Mouse (Mus musculus) heart, embryonic 16.5 days (tissue): ENCODE data around the gene Nemf. TPM values are rescaled to one million over a fixed set of nuclear protein-coding genes. Genes with fewer than 3 reads are reported as not detected.

ENCODE experiments used
- ATAC-seq: fragments of 200-750 bp; cut with Nextera tagmentation; replicated peaks from 2 replicates; pipeline ENCODE4 v1.8.0; 2017; ENCODE audit warnings: moderate number of reproducible peaks; ENCODE audit not compliant: insufficient read depth, low FRiP score; ENCODE audit errors: extremely low read depth
- H3K27ac ChIP-seq: fragments of 300-500 bp; sonication (generic); 2 replicates; pipeline ENCODE4 v1.5.1; 2014; ENCODE audit warnings: mild to moderate bottlenecking, low read length, control low read depth, moderate library complexity
- H3K27me3 ChIP-seq: fragments of 300-500 bp; sonication (generic); 2 replicates; pipeline ENCODE4 v1.6.1; 2014; ENCODE audit warnings: low read length, mixed read lengths; ENCODE audit not compliant: control insufficient read depth, insufficient read depth
- H3K36me3 ChIP-seq: fragments of 300-500 bp; sonication (generic); 2 replicates; pipeline ENCODE4 v1.6.1; 2014; ENCODE audit not compliant: control insufficient read depth, insufficient read depth
- H3K4me1 ChIP-seq: fragments of 300-500 bp; sonication (generic); 2 replicates; pipeline ENCODE4 v1.6.1; 2014; ENCODE audit warnings: low read length, mixed read lengths; ENCODE audit not compliant: control insufficient read depth, insufficient read depth
- H3K4me2 ChIP-seq: fragments of 300-500 bp; sonication (generic); 2 replicates; pipeline ENCODE4 v1.6.1; 2014; ENCODE audit warnings: low read depth, mild to moderate bottlenecking, control low read depth, low read length
- H3K4me3 ChIP-seq: fragments of 300-500 bp; sonication (generic); 2 replicates; pipeline ENCODE4 v1.5.1; 2014; ENCODE audit warnings: mild to moderate bottlenecking, control low read depth, low read length
- H3K9ac ChIP-seq: fragments of 300-500 bp; sonication (generic); 2 replicates; pipeline ENCODE4 v1.6.1; 2014; ENCODE audit warnings: low read length, control low read depth
- H3K9me3 ChIP-seq: fragments of 300-500 bp; sonication (generic); replicated peaks from 2 replicates; pipeline ENCODE4 v1.6.1; 2016; ENCODE audit warnings: low read length; ENCODE audit not compliant: control insufficient read depth
- WGBS: fragments of 180-500 bp; shearing (Covaris S2); extraction: QIAGEN DNeasy Blood & Tissue Kit; methylation state at CpG from one replicate; pipeline ENCODE4 v1.1.7; 2014; 5-methylcytosine and 5-hydroxymethylcytosine counted together
- polyA plus RNA-seq: library from polyadenylated mRNA; unstranded; fragments of >200 nt; fragmentation: Nextera tagmentation; extraction: Ambion mirVana; gene quantifications from 2 replicates; pipeline ENCODE4 v1.2.1, GENCODE M21; 2015

Gene Nemf
- polyA plus RNA-seq = 62.6 and 68.5 TPM in 2 replicates

DNA sequence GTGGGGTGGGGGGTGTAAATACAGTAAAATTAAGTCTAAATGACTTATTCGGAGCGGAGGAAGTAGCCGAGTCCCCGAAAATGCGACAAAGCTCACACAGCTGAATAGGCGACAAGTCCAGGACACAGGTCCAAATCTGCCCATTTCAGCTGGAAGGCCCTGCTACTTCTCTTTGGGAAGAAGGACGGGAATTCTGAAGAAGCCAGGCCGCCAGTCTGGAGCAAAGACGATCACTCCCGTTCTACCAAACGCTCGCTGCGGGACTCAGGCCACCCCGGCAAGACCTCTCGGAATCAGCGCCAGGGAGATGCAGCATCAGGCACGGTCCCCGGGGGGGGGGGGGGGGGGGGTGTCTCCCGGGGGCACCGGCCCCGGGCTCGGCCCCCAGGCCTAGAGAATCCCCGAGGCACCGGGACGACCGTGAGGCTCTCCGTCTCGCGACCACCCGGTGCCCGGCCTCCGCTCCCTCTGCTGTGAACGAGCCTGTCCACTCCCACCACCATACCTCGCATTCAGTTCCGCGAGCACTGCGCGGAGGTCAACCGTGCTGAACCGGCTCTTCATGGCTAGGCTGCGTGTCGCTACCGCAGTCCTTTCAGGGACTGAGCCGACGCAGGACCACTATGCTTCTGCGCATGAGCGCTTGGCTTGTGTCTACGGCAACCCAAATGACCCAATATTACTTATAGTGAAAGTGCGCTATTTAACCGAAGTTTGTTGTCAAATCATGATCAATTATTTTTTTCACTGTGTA is at the start of gene Nemf:
TSS of gene Nemf (minus strand) at position 620 of the 754 bp plus-strand sequence.
- Histone ChIP-seq H3K9ac (peak within 1 kb of the TSS; percentile 97), H3K36me3 (peaks cover 13% of the 10 kb centered on the region), H3K4me1 (peaks cover 8% of the 10 kb centered on the region), H3K4me2 (peak within 1 kb of the TSS; percentile 93), H3K4me3 (peak within 1 kb of the TSS; percentile 79), H3K27me3 (no peaks in the 10 kb centered on the region), H3K9me3 (no peaks in the 10 kb centered on the region), H3K27ac (peak within 1 kb of the TSS; percentile 75)
- ATAC-seq = peak; percentile 42; the same call in 1 of the 2 replicates
- WGBS = under 1% methylated on average over 47 of the region's 50 CpGs

DNA sequence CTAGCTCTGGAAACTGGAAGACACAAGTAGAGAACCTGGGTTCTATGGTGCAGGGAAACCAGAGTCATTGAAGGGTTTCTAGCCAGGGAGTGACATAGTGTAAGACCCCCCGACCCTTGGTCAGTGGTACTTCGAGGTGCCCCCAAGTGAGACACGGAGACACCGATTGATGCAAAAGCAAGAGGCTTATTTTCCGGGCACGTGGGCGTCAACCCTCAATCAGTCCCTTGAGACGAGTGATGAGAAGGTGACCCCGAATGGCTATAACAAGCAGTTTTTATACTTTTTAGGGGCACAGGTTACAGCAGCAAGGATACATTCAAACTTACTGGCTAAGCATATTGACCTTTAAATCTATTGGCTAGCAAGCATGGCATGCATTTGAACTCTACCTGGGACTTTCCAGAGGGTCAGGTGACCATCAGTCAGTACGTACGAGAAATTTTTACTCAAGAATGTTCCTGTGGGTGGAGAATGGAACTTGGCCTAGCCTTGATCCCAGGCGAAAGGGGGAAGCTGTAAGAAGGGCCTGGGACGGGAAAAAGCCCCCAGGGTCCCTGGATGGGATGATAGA is 45.7 kb upstream of the Nemf start:
- Histone ChIP-seq H3K36me3 (no peaks in the 10 kb centered on the region), H3K27ac (no peak overlapping the region), H3K4me3 (no peak overlapping the region), H3K4me2 (no peak overlapping the region), H3K27me3 (no peaks in the 10 kb centered on the region), H3K9ac (no peak overlapping the region), H3K4me1 (no peaks in the 10 kb centered on the region), H3K9me3 (no peaks in the 10 kb centered on the region)
- 86% methylated on average over 13 of the region's 13 CpGs for WGBS
- ATAC-seq = no peak

DNA sequence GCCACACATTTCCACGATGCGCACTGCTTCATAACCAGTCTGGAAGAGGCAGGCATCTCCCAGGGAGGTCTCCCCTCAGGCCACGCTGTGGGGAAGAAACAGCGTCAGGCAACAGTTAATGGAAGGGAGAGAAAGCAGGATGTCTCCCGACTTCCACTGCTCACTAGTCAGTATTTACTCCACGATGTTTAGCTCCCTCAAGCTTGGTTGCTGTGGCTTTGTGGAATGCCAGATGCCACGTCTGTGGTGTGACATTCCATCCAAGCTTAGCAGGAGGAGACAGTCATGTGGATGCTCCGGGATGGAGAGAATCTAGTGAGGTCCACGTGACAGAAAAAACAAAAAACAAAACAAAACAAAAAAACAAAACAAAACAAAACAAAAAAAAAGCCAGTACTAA is 45.1 kb upstream of the Nemf start:
- 49% methylated on average over 9 of the region's 9 CpGs for WGBS
- Histone ChIP-seq H3K27ac (no peak overlapping the region), H3K4me1 (no peaks in the 10 kb centered on the region), H3K9ac (no peak overlapping the region), H3K4me2 (no peak overlapping the region), H3K9me3 (no peaks in the 10 kb centered on the region), H3K27me3 (no peaks in the 10 kb centered on the region), H3K4me3 (no peak overlapping the region), H3K36me3 (no peaks in the 10 kb centered on the region)
- no peak for ATAC-seq

DNA sequence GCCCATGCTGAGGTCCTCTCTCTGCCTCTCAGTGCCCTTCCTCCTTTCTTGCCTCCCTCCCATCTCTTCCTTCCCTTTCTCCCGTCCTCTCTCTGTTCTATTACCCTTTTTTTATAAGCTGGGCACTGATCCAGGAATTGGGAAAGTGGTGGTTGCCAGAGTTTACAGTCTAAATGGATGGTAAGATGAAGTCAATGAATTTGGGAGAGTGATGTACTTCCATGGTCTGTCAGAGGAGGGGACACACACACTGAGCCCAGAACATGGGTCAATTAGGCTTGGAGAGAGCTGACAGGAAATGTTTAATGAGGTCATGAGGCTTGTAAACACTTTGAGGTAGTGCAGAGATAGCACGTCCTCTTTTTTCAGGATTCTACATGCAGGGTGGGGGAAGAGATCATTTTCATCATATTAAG is 43.9 kb upstream of the Nemf start:
- ATAC-seq = no peak
- no peak overlapping the region for H3K4me3 ChIP-seq
- H3K4me1 ChIP-seq = no peaks in the 10 kb centered on the region
- H3K36me3 ChIP-seq = no peaks in the 10 kb centered on the region
- no peak overlapping the region for H3K4me2 ChIP-seq
- 25% methylated on average over 2 of the region's 2 CpGs for WGBS
- H3K9ac ChIP-seq = no peak overlapping the region
- no peaks in the 10 kb centered on the region for H3K9me3 ChIP-seq
- no peaks in the 10 kb centered on the region for H3K27me3 ChIP-seq
- no peak overlapping the region for H3K27ac ChIP-seq

DNA sequence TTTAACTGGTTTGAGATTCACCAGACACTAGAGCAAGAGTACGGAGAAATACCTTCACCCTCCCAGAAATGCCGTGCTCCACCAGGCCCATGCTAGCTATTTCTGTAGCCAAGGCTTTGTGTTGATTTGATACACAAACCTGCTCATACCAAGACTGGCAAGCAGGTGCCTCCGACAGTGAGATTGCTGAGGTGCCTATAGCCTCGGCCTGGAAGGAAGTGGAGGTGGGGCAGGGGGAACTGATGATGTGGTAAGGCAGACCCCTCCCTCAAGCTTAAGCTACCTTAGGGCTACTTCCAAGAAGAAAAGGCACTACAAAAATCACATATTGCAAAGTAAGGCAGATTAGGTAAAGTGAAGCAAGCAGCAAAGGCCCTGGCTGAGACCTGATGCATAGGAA is 43.4 kb upstream of the Nemf start:
- no peak for ATAC-seq
- Histone ChIP-seq H3K36me3 (no peaks in the 10 kb centered on the region), H3K27ac (no peak overlapping the region)

DNA sequence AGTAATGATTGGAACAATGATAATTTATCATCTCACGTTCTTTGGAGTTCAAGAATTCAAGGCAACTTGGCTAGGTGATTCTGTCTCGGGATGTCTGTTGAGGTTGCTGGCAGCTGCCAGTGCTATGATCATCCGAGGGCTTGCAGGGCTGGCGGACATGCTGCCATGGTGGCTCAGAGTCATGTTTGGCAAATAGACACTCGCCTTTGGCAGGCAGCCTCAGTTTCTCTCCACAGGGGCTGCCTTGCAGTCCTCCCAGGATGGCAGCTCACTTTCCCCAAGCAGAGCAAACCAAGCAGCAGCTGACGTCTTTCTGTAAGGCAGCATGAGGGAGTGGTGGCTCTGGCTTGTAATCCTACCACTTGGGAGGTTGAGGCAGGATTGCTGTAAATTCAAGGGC is 37.5 kb upstream of the Nemf start:
- Histone ChIP-seq H3K36me3 (no peaks in the 10 kb centered on the region), H3K27me3 (no peaks in the 10 kb centered on the region), H3K4me3 (no peak overlapping the region), H3K4me2 (no peak overlapping the region), H3K4me1 (no peaks in the 10 kb centered on the region), H3K9me3 (no peaks in the 10 kb centered on the region), H3K9ac (no peak overlapping the region), H3K27ac (no peak overlapping the region)
- ATAC-seq = no peak
- 77% methylated on average over 6 of the region's 6 CpGs for WGBS

More for the DNA sequence above, 43.4 kb upstream of the Nemf start:
- WGBS = 70% methylated on average over 4 of the region's 4 CpGs
- H3K4me1 ChIP-seq = no peaks in the 10 kb centered on the region
- no peaks in the 10 kb centered on the region for H3K9me3 ChIP-seq
- no peak overlapping the region for H3K9ac ChIP-seq
- no peaks in the 10 kb centered on the region for H3K27me3 ChIP-seq
- H3K4me2 ChIP-seq = no peak overlapping the region
- H3K4me3 ChIP-seq = no peak overlapping the region

DNA sequence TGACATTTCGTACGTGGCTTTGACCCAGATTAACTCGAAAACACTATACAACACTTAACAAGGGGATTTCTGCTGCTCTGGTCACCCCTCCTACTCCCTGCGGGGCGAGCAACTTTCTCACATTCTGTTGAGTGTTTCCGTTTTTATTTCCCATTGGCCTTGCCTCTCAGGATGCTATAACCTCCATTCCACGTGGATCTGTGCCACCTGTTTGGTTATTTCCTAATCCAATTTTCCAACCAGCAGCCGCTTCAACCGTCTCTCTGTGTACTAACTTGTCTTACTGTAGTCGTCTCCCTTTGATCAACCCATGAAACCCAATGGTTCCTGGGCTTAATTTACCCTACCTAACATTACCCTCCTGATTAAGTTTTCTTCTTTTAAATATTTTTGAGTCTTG is 36.1 kb upstream of the Nemf start:
- H3K27me3 ChIP-seq = no peaks in the 10 kb centered on the region
- WGBS = 70% methylated on average over 10 of the region's 10 CpGs
- H3K27ac ChIP-seq = no peak overlapping the region

DNA sequence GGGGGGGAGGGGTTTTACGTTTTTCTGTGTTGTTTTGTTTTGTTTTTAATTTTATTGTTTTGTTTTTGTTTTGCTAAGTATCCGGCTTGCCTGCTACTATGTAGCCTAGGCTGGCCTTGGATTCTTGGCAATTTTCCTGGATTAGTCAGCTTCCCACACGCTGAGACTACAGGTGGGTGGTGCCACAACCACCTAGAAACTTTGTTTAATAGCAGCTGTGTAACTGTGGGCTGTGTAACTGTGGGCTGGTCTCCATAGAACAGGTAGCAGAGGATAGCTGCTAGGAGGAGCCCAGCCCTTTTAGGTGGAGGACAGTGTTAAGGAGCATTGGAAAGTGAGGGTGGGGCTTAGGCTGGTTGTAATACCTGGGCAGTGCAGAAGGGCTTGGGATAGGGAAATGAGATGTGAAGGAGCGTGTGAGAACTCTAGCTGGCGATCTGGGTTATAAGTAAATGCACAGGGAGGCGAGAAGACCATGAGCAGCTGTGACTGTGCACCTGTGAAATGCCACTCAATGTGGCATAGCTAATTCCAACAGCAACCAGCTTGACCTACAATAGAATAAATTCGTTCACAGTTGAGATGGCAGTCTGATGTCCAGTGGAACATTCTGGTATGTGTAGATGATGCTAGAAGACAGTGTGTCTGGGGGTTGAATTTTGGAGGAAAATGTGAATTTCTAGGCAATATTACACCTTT is 33.2 kb upstream of the Nemf start:
- no peak for ATAC-seq
- no peak overlapping the region for H3K4me2 ChIP-seq

More for the DNA sequence above, 36.1 kb upstream of the Nemf start:
- Histone ChIP-seq H3K4me1 (no peaks in the 10 kb centered on the region), H3K9me3 (no peaks in the 10 kb centered on the region), H3K4me3 (no peak overlapping the region), H3K9ac (no peak overlapping the region), H3K36me3 (no peaks in the 10 kb centered on the region), H3K4me2 (no peak overlapping the region)
- ATAC-seq = no peak

More for the DNA sequence above, 33.2 kb upstream of the Nemf start:
- no peaks in the 10 kb centered on the region for H3K4me1 ChIP-seq
- no peaks in the 10 kb centered on the region for H3K27me3 ChIP-seq
- WGBS = 64% methylated on average over 7 of the region's 7 CpGs
- no peak overlapping the region for H3K27ac ChIP-seq
- no peaks in the 10 kb centered on the region for H3K36me3 ChIP-seq
- no peaks in the 10 kb centered on the region for H3K9me3 ChIP-seq
- H3K9ac ChIP-seq = no peak overlapping the region
- H3K4me3 ChIP-seq = no peak overlapping the region
